Mouse (Mus musculus): ENCODE measurements around the gene Lin9.

Lin9 gene

DNA sequence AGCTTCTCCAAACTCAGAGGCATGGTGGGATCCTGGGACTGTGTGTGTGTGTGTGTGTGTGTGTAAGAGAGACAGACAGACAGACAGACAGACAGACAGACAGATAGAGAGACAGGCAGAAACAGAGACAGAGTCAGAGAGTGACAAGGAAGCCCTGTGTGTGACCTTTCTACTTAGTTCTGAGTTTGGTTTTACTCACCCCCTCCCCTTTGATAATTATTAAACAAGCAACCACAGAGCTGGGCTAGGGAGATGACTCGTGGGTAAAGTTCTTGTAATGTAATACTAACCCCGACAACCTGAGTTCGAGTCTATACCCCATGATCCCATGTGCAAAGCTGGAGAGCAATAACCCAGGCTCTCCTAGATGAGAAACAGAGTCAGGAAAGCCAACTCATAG lies 66.9 kb downstream of the Lin9 start:
- no peak for DNase-seq

DNA sequence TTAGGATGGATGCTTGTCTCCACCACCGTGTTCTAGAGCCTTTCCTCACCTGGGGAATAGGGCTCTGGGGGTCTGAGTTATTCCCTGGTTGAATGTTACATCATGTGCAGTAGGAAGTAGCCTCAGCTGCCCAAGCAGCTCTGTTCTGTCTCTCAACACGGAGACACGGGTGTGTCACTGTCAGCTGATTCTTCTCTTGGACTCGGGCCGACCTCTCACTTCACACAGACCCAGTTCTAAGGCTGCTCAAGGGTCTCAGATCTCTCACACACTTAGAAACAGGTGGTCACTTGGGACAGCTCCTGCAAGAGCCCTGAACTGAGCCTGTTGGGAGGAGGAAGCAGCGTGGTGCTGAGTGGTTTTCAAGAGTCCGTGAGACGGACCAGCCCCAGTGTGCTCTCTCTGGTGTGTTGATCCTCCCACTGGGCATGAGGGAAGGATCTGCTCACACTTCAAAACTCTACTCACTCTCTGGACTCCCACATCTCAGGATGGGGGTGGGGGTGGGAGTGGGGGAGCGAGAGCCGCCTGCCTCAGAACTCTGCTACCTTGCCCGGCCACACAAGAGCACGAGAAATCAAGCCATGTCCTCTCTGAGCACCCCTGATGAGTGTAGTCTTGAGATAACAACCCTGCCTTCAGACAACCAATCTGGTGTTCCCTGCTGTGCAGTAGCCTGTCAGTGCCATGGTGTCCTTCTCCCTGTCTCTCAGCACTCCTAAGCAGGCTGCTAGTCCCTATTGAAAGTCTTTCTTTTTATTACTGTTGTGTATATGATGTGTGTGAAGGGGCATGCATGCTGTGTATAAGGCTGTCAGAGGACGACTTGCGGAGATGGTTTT lies 68.2 kb downstream of the Lin9 start:
- DNase-seq = no peak

DNA sequence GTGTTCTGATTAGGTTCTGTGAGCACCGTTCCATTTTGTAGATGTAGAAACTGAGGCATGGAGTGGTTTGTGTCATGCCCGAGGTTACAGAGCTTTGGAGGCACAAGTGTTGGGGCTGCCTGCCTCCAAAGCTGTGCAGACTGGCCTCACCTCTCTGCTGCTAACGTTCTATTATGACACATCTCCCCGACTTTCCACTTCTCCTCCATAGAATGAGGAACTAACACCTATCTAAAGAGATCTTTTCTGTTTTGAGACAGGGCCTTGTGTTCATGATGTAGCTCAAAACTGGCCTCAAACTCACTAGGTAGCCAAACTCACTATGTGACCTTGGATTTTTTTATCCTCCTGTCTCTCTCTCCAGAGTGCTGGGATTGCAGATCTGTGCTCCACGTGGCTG lies 77.8 kb downstream of the Lin9 start:
- no peak for DNase-seq

DNA sequence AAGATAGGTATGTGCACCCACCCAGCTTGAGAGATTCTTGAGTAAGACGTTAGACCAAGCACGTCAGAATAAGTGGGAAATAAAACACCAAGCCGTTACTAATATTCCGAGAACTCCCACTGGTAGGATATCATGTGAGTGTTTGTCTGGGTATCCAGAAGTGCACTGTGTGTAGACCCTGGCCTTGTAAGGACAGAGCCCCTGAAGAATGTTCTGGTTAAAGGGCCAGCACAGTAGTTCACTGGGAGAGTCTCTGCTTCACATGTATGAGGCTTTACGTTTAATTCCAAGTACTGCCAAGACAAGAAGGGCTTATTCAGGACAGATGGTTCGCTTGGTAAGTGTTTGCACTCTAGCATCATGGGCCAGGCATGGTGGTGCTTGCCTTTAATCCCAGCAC lies 78.5 kb downstream of the Lin9 start:
- DNase-seq = no peak

DNA sequence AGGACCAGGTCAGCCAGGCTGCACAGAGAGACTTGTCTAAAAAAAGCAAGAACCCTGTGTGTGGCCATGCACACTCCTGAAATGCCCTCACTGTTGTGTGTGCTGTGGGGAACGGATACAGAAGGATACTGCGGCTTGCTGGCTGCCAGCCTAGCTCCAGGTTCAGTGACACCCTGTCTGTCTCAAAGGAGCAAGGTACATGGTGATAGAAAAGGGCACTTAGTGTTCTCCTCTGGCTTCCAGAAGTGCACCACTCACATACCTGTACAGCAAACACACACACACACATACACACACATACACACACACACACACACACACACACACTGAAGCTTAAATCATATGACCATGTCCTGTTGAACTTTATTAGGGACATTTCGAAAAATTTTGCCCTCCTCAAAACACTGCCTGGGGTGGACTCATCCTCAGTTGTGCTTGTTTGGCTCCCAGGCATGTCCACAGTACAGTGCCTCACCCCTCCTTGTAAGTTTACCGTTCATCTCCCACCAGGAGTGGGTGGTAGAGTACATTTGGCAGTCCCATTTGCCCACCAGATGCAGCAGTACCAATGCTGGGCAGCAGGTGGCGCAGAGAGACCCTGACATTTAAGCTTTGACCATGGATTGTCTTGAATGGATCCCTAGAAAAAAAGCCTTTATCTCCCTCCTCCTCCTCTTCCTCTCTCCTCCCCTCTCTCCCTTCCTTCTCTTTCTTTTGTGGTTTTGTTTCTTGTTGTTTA lies 79.2 kb downstream of the Lin9 start:
- peak; percentile 83 to 89 for DNase-seq

DNA sequence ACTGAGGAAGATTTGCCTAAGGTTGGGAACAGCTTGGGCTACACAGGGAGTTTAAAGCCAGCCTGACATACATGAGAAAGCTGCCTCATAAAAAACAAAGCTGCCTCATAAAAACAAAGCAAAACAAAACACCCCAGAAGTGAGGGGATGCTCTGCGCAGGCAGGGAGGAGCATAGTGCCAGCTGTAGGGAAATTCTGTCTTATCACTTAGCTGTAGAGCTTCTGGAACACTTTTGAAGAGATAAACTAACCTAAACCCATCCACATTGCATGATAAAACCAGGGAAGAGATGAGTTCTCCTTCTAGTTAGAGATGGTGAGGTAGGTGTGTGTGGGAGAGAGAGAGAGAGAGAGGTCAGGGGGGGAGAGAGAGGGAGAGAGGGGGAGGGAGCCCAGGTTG lies 81.7 kb downstream of the Lin9 start:
- DNase-seq = no peak

DNA sequence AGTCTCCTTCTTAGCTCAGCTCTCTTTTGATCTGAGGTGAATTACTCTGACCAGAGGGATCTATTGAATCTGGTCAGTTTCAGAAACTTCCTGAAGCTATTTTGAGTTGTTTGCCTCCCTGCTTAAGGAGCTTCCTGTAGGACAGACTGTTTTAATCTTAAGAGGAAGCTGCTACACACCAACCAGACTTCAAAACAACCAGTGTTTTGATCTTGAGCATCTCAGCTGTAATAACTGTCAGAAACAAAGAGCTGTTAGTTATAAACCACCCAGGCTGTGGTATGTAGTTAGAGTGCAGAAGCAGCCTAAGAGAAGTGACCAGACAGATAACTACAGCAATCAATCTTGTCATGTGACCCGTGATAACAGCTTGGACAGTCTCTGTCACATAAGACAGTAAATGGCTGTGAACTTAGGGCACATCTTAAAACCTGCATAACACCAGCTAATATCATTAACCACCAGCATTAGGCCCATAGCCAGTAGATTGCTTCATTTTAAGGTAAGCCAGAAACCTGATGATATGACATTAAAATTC lies 82.8 kb downstream of the Lin9 start:
- no peak for DNase-seq

DNA sequence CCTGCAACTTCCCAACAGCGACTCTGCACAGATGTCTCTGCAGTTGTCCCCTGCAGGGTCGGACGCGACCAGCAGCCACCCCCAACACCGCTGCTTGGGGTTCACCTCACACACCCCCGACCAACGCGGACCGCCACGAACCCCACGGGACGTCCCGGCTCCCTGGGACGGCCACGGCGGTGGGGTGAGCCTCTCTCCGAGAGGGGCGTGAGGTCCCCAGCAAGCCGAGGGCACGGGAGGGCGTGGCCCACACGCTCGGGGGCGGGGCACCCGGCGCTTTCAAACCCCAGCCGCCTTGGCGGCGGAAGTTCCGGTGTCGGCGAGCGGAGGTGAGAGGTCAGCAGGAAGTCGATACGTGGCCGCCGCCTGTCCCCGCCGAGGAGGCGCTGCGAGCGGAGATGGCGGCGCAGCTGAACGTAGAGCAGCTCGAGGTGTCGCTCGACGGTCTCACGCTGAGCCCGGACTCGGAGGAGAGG lies 84.8 kb downstream of the Lin9 start, which contains the start of gene Acbd3:
TSS of gene Acbd3 (plus strand) at position 340 of the 476 bp plus-strand sequence.
- peak; percentile 85 to 88 for DNase-seq

DNA sequence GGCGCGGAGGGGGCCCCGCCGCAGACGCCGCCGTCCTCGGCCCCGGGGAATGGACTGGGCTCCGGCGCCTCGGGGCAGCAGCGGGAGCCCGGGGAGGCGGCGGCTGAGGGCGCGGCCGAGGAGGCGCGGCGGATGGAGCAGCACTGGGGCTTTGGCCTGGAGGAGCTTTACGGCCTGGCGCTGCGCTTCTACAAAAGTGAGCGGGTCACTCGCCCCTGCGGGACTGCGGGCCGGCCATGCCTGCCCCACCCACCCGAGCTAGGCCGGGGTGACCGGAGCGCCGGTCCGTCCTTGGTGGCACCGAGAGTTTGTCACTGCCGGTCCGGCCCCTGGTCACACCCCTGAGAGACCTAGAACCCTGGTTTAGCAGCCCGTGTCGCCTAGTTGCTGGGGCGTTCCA lies 85.2 kb downstream of the Lin9 start:
- DNase-seq = no peak

DNA sequence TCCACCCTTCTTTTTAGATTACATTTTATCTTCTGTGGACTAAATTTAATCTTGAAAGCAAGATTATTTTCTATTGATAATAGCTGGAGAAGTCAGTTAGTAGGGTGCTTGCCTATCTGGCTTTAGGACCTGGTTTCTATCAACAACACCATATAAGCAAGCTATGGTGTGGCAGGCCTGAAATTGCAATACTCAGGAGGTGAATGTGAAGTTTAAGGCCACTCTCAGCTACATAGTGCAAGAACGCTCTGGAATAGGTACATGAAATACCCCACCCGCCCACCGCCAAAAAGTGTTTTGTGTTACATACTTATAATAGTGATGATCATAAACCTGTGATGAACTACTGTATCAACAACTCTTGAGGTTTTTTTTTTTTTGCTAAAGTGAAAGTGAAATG lies 88.3 kb downstream of the Lin9 start:
- DNase-seq = no peak
